Mouse (Mus musculus): ENCODE measurements around the gene Gm21852.
"Not testable (repeated sequence)": the region's sequence is repeated elsewhere in the genome, so short reads cannot be mapped to it uniquely, and the experiment has no call there.

Gm21852 gene

GRCm38 (mm10) chrY:40651896-40652295 is at the start of gene Gm21852:
Gene Gm21852, minus strand, starts transcription at chrY:40651996.
- not testable (repeated sequence) for DNase-seq
